Mouse (Mus musculus) heart, adult 8-10 months (tissue): ENCODE results near the gene Kif26b. TPM values are rescaled to one million over a fixed set of nuclear protein-coding genes. Genes with fewer than 3 reads are reported as not detected.

ENCODE experiments used
- DNase-seq: peaks from one replicate; pipeline ENCODE4 v3.0.0; 2022; ENCODE audit warnings: low spot score
- total RNA-seq, 4 experiments: library from RNA; stranded (reverse); gene quantifications; 2 replicates each; pipeline ENCODE4 v1.2.4; 2022

Gene Kif26b
- total RNA-seq, 4 experiments from 2014 or later: 2.7 to 5.7 (median 4.1) TPM

DNA sequence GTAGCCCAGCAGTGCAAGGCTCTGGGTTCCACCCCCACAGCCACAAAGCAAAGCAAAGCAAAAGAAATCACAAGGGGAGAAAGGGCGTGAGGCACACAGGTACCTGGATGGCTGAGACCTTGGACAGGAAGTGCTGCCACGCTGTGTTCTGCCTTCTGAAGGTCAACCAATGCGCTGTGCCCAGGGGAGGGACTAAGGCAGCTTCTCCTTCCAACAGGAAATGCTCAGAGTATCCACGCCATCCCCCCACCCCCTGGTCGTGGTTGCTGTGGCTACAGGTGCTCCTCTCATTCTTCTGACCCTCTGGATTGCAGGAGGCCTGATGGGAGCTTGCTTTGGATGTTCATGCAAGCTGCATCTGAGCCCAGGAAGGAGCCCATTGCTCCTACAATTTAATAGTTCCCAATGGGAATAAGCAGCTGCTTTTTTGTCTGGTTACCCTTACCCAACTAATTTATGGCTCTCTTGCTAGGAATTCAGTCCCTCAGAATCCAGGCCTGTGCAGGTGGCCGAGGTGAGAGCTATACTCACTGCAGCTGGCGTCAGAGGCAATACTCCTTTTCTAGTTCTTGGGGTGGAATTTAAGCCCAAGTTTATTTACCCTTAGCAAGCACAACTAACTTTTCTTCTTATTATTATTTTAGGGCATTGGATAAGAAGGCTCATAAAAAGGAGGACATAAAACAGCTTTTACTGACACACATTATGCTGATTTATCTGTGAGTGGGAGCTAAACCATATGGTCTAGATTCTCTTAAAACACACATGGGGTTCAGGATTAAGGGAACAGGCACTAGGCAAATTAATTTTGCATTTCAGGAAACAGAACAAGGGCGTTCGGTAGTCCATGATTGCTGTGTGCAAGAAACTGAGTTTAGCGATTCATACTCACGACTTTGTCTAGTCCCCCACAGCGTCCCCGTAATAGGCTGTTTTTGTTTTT is 61.6 kb downstream of the Kif26b start:
- DNase-seq: no peak

DNA sequence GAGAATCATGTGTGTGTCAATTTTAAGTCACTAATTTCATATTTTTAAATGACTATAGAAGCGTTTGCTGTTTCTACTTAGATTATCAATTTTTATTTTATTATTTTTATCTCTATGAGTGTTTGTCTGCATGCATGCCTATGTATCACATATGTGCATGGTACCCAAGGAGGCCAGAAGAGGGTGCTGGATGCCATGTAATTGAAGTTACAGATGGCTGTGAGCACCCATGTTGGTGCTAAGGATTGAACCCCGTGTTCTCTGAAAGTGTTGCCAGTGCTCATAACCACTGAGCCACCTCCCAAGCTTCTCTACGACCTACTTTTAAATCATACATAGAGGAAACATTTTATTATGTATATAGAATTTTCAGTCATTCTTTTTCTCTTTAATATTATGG is 68.2 kb downstream of the Kif26b start:
- DNase-seq: no peak

DNA sequence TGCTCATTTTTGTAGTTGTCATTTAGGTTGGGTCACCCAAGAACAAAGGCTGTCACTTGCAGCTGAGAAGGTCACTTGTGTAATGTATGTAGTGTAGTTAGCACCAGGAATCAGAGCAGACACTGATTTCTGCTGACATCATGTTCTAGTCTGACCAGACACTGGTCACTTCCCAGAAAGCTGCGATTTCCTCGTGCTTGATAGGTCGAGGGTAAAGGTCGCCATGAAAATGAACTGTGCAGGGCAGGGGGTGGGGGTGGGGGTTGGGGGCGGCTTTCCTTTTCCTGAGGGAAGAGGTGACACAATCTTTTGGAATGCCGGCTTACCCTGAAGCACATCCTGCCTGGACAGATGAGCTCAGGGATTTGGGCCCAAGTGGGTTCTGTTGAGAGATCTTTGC is 68.8 kb downstream of the Kif26b start:
- DNase-seq: no peak

DNA sequence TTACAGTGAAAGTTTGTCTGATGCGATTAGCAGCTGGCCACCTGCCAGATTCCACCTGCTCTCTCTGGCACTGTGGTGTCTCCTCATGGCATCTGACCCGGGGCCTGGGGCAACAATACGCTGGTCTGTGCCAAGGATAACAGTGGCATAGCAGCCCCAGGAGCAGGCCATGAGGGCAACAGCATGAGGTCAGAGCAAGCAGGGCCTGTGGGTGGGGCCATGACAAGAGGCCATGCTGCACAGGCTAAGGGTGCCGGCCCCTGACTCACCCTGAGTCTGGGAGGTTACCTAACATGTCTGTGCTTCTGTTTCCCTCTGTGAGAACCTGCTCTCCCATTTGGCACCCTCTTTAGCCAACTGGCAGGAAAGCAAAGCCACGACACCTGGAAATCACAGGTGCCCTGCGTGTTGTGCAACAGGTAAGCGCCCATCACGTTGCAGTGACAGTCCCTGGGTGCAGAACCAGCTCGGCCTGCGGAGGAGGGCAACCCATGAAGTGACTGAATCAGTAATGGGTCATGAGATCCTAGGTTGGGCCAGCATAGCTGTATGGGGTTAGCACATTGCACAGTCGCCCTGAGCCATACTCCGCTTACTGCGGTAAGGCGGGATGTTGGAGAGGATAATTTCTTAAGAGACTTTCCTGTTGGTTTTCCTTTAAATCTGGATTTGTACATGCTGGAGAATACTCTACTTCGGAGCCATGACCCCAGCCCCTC is 72.1 kb downstream of the Kif26b start:
- no peak for DNase-seq

DNA sequence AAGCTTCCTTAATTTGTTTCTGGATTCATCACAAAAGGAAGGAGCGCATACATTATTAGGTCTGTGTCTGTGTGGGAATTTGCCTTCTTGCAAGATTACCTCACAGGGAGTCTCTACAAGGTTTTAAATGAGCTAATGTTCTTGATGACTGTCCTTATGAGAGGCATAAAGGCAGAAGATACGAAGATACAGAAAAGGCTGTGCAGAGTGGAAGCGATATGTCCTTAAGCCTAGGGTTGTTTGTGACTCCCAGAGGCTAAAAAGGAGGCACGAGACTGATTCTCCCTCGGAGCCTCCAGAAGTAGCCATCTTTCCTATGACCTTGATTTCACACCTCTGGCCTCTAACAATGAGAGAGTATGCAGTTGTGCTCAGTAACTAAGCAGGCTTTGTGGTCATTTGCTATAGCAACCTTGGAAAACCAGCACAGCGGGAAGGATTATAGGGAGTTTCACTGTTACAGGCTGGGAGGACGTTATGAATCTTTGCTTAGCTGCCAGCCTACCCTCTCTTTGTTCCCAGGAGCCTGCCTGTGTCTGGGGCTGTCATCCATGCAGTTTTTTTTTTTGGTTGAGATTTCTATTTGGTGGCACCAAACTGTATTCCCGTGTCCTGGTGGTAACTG is 80.3 kb downstream of the Kif26b start:
- no peak for DNase-seq

GRCm38 (mm10) chr1:178611512-178611911 is 82.6 kb downstream of the Kif26b start:
- DNase-seq: no peak

DNA sequence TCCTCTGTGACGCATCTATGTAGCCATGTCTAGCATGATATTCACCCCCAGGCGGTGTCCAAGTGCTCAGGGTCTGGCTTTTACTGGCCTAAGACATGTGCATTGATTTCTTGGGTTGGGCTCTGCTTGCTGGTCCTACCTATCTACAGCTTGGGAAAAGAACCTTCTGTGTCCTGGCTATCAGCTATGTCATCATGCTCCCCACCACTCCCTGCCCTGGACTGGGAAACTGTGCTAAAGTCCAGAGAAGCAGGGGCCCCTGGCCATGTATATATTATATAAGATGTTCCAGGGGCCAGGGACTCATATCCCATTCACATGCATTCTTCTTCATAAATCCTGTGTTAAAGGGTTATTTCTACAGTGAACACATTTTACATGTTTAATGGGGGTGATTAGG is 92.4 kb downstream of the Kif26b start:
- no peak for DNase-seq

DNA sequence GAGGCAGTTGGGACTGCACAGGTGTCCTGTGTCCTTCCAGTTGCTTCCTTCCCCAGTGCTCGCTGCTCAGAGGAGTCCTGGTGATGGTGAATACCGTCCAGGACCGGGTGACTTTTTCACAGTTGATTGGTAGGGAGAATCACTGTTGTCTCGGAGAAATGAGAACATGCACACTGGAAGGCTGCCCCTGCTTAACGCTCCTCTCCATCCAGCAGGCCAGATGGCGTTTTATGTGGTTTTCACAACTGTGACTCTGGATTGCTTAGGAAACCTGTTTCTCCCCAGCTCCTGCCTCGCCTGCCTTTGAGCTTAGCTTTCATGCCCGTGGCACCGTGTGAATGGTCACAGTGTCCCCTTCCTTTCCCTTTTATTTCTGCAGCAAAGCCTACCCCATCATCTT is 95.0 kb downstream of the Kif26b start:
- no peak for DNase-seq

- DNase-seq: no peak
Observed at GRCm38 (mm10) chr1:178626961-178627381, 98.0 kb downstream of the Kif26b start.

GRCm38 (mm10) chr1:178630042-178630441 is 101.1 kb downstream of the Kif26b start:
- DNase-seq: no peak

GRCm38 (mm10) chr1:178631863-178632262 is 102.9 kb downstream of the Kif26b start:
- no peak for DNase-seq

DNA sequence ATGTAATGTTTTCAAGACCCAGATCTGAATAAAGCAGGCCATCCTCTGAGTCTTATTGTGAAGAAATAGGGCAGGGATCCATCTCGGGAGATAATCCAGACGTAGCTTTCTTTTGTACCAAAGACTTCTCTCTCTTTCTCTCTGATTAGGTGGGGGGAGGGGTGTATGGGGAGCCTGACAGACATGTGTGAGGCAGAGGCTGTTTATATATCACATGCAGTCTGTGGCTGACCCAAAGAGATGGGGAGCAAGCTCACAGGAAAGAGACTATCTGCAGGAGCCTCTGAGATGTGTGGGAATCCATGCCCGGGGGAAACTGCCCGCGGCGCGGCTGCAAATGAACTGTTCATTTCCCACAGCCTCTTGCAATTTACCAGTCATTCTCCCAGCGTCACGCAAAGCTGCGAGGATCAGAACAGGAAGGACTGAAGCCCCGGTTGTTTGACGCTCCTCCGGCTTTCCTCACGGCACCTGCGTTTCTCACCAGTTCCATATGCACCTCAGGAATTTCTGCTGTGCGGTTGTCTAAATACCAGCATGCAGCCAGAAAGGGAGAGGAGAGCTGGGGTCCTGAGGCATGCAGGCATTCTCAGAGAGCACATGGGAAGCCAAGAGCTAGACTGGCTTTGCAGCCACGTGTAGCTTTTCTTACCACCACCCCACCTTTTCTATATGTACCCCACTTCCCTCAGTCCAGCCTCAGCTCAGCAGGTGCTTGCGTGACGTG is 105.6 kb downstream of the Kif26b start:
- DNase-seq: no peak

GRCm38 (mm10) chr1:178635470-178635869 is 106.5 kb downstream of the Kif26b start:
- DNase-seq: no peak

- no peak for DNase-seq
Observed at GRCm38 (mm10) chr1:178637293-178637692, 108.4 kb downstream of the Kif26b start.

- no peak for DNase-seq
Observed at GRCm38 (mm10) chr1:178639951-178640350, 111.0 kb downstream of the Kif26b start.

- DNase-seq: no peak
Observed at GRCm38 (mm10) chr1:178640719-178641455, 112.0 kb downstream of the Kif26b start.

- DNase-seq: no peak
Observed at GRCm38 (mm10) chr1:178641788-178642187, 112.9 kb downstream of the Kif26b start.

GRCm38 (mm10) chr1:178644954-178645353 is 116.0 kb downstream of the Kif26b start:
- DNase-seq: no peak

DNA sequence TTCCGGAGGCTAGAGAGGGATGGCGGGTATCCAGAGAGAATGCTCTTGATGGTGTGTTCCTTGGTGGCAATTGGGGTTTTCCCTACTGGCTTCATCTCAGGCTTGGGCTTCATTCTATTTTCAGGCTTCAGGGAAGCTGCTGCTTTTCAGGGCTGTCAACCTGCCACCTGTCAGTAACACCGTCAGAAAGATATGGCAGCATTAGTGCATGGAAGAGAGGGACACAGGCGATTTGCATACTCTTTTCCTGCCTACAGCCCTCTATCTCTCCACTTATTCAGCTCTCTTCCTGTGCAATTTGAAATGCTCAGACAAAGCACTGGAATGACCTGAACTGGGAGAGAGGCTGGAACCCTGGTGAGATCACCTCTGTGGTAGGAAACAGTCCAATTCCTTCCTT is 117.7 kb downstream of the Kif26b start:
- DNase-seq: peak; percentile 3

- DNase-seq: no peak
Observed at GRCm38 (mm10) chr1:178655525-178655924, 126.6 kb downstream of the Kif26b start.

- DNase-seq: no peak
Observed at GRCm38 (mm10) chr1:178661035-178661434, 132.1 kb downstream of the Kif26b start.
